Mouse (Mus musculus): Measurements from ENCODE around the gene Padi1.

Gene Padi1

GRCm38 (mm10) chr4:140862036-140862650 lies 16.6 kb upstream of the Padi1 start:
- DNase-seq (ENCODE audit: low spot score in 2 of 2), result peak; percentile 21 to 48

GRCm38 (mm10) chr4:140860767-140861147 lies 15.2 kb upstream of the Padi1 start:
- DNase-seq (ENCODE audit: low spot score in 2 of 2), result no peak

- DNase-seq (ENCODE audit: low spot score in 2 of 2), result no peak
Observed at GRCm38 (mm10) chr4:140860125-140860766, 14.7 kb upstream of the Padi1 start.

- no peak for DNase-seq (ENCODE audit: low spot score in 2 of 2)
Observed at GRCm38 (mm10) chr4:140859291-140859690, 13.7 kb upstream of the Padi1 start.

- no peak for DNase-seq (ENCODE audit: low spot score in 2 of 2)
Observed at GRCm38 (mm10) chr4:140857813-140858212, 12.2 kb upstream of the Padi1 start.

GRCm38 (mm10) chr4:140857041-140857440 lies 11.5 kb upstream of the Padi1 start:
- no peak for DNase-seq (ENCODE audit: low spot score in 2 of 2)

GRCm38 (mm10) chr4:140855151-140855550 lies 9.6 kb upstream of the Padi1 start:
- DNase-seq (ENCODE audit: low spot score in 2 of 2), result no peak

GRCm38 (mm10) chr4:140854455-140854864 lies 8.9 kb upstream of the Padi1 start:
- no peak for DNase-seq (ENCODE audit: low spot score in 2 of 2)

- DNase-seq (ENCODE audit: low spot score in 2 of 2), result no peak
Observed at GRCm38 (mm10) chr4:140853626-140854025, 8.0 kb upstream of the Padi1 start.

- DNase-seq (ENCODE audit: low spot score in 2 of 2), result no peak
Observed at GRCm38 (mm10) chr4:140849310-140849709, 3.7 kb upstream of the Padi1 start.

GRCm38 (mm10) chr4:140844991-140845390 lies 587 bp downstream of the Padi1 start:
- DNase-seq (ENCODE audit: low spot score in 2 of 2), result no peak

GRCm38 (mm10) chr4:140843670-140844280 lies 1.8 kb downstream of the Padi1 start:
- DNase-seq (ENCODE audit: low spot score in 2 of 2), result no peak

- DNase-seq (ENCODE audit: low spot score in 2 of 2), result no peak
Observed at GRCm38 (mm10) chr4:140842909-140843308, 2.7 kb downstream of the Padi1 start.

GRCm38 (mm10) chr4:140837879-140838278 lies 7.7 kb downstream of the Padi1 start:
- peak; percentile 60 to 72 for DNase-seq (ENCODE audit: low spot score in 2 of 2)

GRCm38 (mm10) chr4:140836208-140836866 lies 9.2 kb downstream of the Padi1 start:
- no peak for DNase-seq (ENCODE audit: low spot score in 2 of 2)

GRCm38 (mm10) chr4:140835682-140836081 lies 9.9 kb downstream of the Padi1 start:
- DNase-seq (ENCODE audit: low spot score in 2 of 2), result peak in 1 of 2 experiments; percentile 53

- no peak for DNase-seq (ENCODE audit: low spot score in 2 of 2)
Observed at GRCm38 (mm10) chr4:140834327-140834934, 11.1 kb downstream of the Padi1 start.

GRCm38 (mm10) chr4:140832821-140833220 lies 12.8 kb downstream of the Padi1 start:
- no peak for DNase-seq (ENCODE audit: low spot score in 2 of 2)

GRCm38 (mm10) chr4:140831808-140832207 lies 13.8 kb downstream of the Padi1 start:
- peak in 1 of 2 experiments; percentile 11 for DNase-seq (ENCODE audit: low spot score in 2 of 2)

GRCm38 (mm10) chr4:140827237-140827636 lies 18.3 kb downstream of the Padi1 start:
- DNase-seq (ENCODE audit: low spot score in 2 of 2), result no peak

- no peak for DNase-seq (ENCODE audit: low spot score in 2 of 2)
Observed at GRCm38 (mm10) chr4:140825942-140826341, 19.6 kb downstream of the Padi1 start.

- peak; percentile 35 to 48 for DNase-seq (ENCODE audit: low spot score in 2 of 2)
Observed at GRCm38 (mm10) chr4:140821988-140822387, 23.6 kb downstream of the Padi1 start.
